Mouse (Mus musculus) effector memory CD4-positive, alpha-beta T cell, adult 5 months (primary cell): Measurements from ENCODE around the gene A730061H03Rik. TPM values are rescaled to one million over a fixed set of nuclear protein-coding genes. Genes with fewer than 3 reads are reported as not detected.

Source experiments
- polyA plus RNA-seq: library from polyadenylated mRNA; unstranded; fragments of 100-300 nt; shearing (Covaris generic); gene quantifications from one replicate; pipeline ENCODE4 v1.2.1, GENCODE M21; 2017

The A730061H03Rik gene
- 4.2 TPM for polyA plus RNA-seq

GRCm38 (mm10) chr14:55560202-55561073 lies at the start of gene A730061H03Rik:
Gene A730061H03Rik (minus strand): TSS chr14:55560406.

GRCm38 (mm10) chr14:55603271-55603632 lies 43.0 kb upstream of the A730061H03Rik start, which contains the start of gene Irf9:
Gene Irf9 (plus strand): TSS chr14:55603571.

GRCm38 (mm10) chr14:55591331-55591891 lies 31.2 kb upstream of the A730061H03Rik start, which contains the start of gene Rnf31:
Gene Rnf31 (plus strand): TSS chr14:55591708.

GRCm38 (mm10) chr14:55590748-55591330 lies 30.6 kb upstream of the A730061H03Rik start, which contains the start of gene Psme2:
Gene Psme2 (minus strand): TSS chr14:55591113.

GRCm38 (mm10) chr14:55584702-55585565 lies 24.7 kb upstream of the A730061H03Rik start, which contains the start of gene Emc9:
Gene Emc9 (minus strand): TSS chr14:55585302.

GRCm38 (mm10) chr14:55577871-55578667 lies 17.9 kb upstream of the A730061H03Rik start, which contains the start of gene Psme1:
Gene Psme1 (plus strand): TSS chr14:55578123.

GRCm38 (mm10) chr14:55575302-55575701 lies 15.1 kb upstream of the A730061H03Rik start, which contains the start of gene Fitm1:
Gene Fitm1 (plus strand): TSS chr14:55575617.

GRCm38 (mm10) chr14:55559799-55560201 lies 406 bp downstream of the A730061H03Rik start, which contains the start of gene Dcaf11:
Gene Dcaf11 (plus strand): TSS chr14:55560006.

GRCm38 (mm10) chr14:55540067-55540786 lies 20.0 kb downstream of the A730061H03Rik start, which contains the start of gene Pck2:
Gene Pck2 (plus strand): TSS chr14:55540266.

GRCm38 (mm10) chr14:55524785-55525184 lies 35.4 kb downstream of the A730061H03Rik start, which contains the start of gene Nrl:
Gene Nrl (minus strand): TSS chr14:55524981.

GRCm38 (mm10) chr14:55510125-55510731 lies 50.0 kb downstream of the A730061H03Rik start, which contains the start of gene Cpne6:
Gene Cpne6 (plus strand): TSS chr14:55510445.

Other genes with a start within 250 kb of the A730061H03Rik start
- 25.1 TPM for gene Dhrs4, start 81.6 kb downstream of the A730061H03Rik start, polyA plus RNA-seq
- gene Carmil3, start 69.8 kb downstream of the A730061H03Rik start, polyA plus RNA-seq, result not detected
- gene Cpne6, start 50.0 kb downstream of the A730061H03Rik start, polyA plus RNA-seq, result not detected
- gene Nrl, start 35.4 kb downstream of the A730061H03Rik start, polyA plus RNA-seq, result not detected
- 14.1 TPM for gene Pck2, start 20.1 kb downstream of the A730061H03Rik start, polyA plus RNA-seq
- 104 TPM for gene Dcaf11, start 400 bp downstream of the A730061H03Rik start, polyA plus RNA-seq
- not detected for gene Fitm1, start 15.2 kb upstream of the A730061H03Rik start, polyA plus RNA-seq
- 723 TPM for gene Psme1, start 17.7 kb upstream of the A730061H03Rik start, polyA plus RNA-seq
- gene Emc9, start 24.9 kb upstream of the A730061H03Rik start, polyA plus RNA-seq, result 16.6 TPM
- gene Psme2, start 30.7 kb upstream of the A730061H03Rik start, polyA plus RNA-seq, result 460 TPM
- 41.5 TPM for gene Rnf31, start 31.3 kb upstream of the A730061H03Rik start, polyA plus RNA-seq
- 60.1 TPM for gene Irf9, start 43.2 kb upstream of the A730061H03Rik start, polyA plus RNA-seq
- 0.65 TPM for gene Rec8, start 57.6 kb upstream of the A730061H03Rik start, polyA plus RNA-seq
- gene Ipo4, start 75.6 kb upstream of the A730061H03Rik start, polyA plus RNA-seq, result 64.4 TPM
- not detected for gene Gm49378, start 77.5 kb upstream of the A730061H03Rik start, polyA plus RNA-seq
- 65.5 TPM for gene Tm9sf1, start 83.4 kb upstream of the A730061H03Rik start, polyA plus RNA-seq
- 0.59 TPM for gene Tssk4, start 89.8 kb upstream of the A730061H03Rik start, polyA plus RNA-seq
- gene Mdp1, start 100.1 kb upstream of the A730061H03Rik start, polyA plus RNA-seq, result 52.4 TPM
- gene Gmpr2, start 111.5 kb upstream of the A730061H03Rik start, polyA plus RNA-seq, result 32.1 TPM
- 214 TPM for gene Nedd8, start 111.7 kb upstream of the A730061H03Rik start, polyA plus RNA-seq
- 351 TPM for gene Tinf2, start 121.4 kb upstream of the A730061H03Rik start, polyA plus RNA-seq
- gene Tgm1, start 153.5 kb upstream of the A730061H03Rik start, polyA plus RNA-seq, result not detected
- 89.4 TPM for gene Rabggta, start 161.9 kb upstream of the A730061H03Rik start, polyA plus RNA-seq
- 22.6 TPM for gene Dhrs1, start 185.3 kb upstream of the A730061H03Rik start, polyA plus RNA-seq
- gene Nop9, start 185.3 kb upstream of the A730061H03Rik start, polyA plus RNA-seq, result 51.0 TPM
- not detected for gene Cideb, start 198.1 kb upstream of the A730061H03Rik start, polyA plus RNA-seq
- gene Ltb4r2, start 201.0 kb upstream of the A730061H03Rik start, polyA plus RNA-seq, result 0.14 TPM
- 0.27 TPM for gene Ltb4r1, start 205.6 kb upstream of the A730061H03Rik start, polyA plus RNA-seq
- gene Adcy4, start 223.7 kb upstream of the A730061H03Rik start, polyA plus RNA-seq, result not detected
- 60.3 TPM for gene Ripk3, start 228.5 kb upstream of the A730061H03Rik start, polyA plus RNA-seq